Mouse (Mus musculus) erythroblast, adult 5-6 weeks (primary cell): ENCODE measurements around the gene Ssbp3. TPM values are rescaled to one million over a fixed set of nuclear protein-coding genes. Genes with fewer than 3 reads are reported as not detected.
A peak's percentile ranks its signal among the peaks of the same experiment; 100 is the strongest.

Experiments used
- ATAC-seq: replicated peaks from 2 replicates; pipeline ENCODE4 v1.8.0; 2016; ENCODE audit warnings: moderate number of reproducible peaks, mild to moderate bottlenecking, moderate TSS enrichment, inconsistent platforms; ENCODE audit not compliant: poor library complexity, low FRiP score, severe bottlenecking
- total RNA-seq, 2 experiments: library from RNA; stranded (forward) in 1 of 2; stranded (reverse) in 1 of 2; fragments of 150-400 nt in 1 of 2; fragments of 200-764, 138-1000 nt in 1 of 2; gene quantifications; 2 replicates each; pipeline versions ENCODE4 v1.2.3 to v1.2.4; 2015 to 2017; ENCODE audit warnings: low replicate concordance in 2 of 2

The Ssbp3 gene
- total RNA-seq, 2 experiments from 2014 or later = 49.8 to 55.9 TPM

DNA sequence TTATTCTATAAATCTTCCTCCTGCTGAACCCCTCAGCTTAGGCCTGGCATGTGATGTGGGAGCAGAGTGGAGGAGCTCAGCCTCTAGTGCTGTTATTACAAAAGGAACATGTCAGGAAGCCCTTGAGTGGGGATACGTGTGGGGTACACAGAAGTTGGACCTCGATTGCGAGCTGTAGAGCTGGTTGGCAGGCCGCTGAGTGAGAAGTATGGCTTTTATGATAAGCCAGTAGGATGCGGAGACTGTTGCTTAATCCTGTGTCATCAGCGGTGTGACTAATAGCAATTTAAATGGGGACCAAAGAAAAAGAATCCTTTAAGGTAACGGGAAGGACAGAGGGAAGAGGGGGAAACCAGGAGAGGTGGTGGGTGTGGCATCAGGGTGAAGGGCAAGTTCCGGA is 8.3 kb upstream of the Ssbp3 start:
- ATAC-seq = peak; percentile 47

DNA sequence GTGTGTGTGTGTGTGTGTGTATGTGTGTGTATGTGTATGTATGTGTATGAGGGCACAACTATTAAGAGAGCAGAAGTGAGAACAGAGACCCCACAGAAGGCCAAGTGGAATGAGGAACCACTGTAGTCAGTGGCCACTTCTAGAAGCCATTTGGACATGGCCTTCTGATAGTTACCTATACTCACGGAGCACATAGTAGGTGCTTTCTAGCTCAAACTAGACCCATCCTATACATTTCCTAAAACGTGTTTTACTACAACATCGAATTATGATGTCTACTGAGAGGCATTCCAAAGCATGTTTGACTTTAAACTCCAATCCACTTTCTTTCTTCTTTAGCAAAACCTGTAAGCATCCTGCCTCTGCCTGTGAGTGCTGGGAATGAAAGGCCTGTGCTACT is 4.6 kb upstream of the Ssbp3 start:
- no peak for ATAC-seq

DNA sequence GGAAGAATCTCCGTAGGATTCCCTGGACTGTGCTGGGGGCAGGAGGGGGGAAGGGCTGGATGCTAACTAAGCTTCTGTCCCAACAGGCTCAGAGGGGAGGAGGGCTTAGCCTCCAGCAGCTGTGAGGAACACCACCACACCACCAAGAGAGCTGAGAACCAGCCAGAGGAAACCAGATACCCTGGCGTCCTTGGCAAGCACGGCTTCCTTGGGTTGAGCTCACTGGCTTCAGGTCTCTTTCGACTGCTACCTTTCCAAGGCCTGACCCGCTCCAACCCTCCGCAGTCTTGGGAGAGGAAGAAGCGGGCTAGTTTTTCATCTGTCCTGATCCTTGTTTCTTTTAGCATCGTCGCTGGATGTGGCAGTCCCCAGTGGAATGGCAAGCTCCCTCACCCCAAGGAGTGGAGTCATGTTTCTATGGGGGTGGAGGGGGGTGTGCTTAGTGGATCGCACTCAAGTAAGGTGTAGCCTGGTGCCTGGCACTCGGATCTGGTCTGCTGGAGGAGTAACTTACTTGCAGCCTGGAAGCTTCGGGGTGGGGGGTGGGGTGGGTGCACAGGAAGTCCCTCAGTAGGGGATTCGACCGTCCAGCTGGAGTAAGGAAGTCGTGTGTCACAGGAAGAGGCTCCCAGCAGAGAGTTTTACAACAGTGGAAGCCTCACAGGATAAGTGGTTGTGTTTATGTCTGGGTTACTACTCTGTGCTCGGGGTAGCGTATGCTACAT is 2.6 kb upstream of the Ssbp3 start:
- no peak for ATAC-seq

DNA sequence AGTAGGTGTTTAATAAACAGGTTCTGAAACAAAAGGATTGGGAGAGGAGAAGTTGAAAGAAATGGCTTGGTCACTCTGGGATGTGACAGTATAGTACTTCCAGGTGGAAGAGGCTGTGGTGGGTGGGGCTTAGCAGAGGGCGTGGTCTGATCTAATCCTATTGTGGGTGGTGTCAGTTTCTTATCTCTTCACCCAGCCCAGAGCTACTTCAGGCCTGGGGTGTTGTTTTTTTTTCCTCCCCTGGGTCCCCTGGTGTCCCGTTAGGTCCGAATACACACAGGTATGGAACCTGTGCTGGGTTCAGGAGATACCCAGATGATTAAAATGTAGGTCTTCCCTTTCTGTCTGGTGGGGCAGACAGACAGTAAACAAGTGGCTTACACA is 2.1 kb upstream of the Ssbp3 start:
- ATAC-seq = peak; percentile 50

DNA sequence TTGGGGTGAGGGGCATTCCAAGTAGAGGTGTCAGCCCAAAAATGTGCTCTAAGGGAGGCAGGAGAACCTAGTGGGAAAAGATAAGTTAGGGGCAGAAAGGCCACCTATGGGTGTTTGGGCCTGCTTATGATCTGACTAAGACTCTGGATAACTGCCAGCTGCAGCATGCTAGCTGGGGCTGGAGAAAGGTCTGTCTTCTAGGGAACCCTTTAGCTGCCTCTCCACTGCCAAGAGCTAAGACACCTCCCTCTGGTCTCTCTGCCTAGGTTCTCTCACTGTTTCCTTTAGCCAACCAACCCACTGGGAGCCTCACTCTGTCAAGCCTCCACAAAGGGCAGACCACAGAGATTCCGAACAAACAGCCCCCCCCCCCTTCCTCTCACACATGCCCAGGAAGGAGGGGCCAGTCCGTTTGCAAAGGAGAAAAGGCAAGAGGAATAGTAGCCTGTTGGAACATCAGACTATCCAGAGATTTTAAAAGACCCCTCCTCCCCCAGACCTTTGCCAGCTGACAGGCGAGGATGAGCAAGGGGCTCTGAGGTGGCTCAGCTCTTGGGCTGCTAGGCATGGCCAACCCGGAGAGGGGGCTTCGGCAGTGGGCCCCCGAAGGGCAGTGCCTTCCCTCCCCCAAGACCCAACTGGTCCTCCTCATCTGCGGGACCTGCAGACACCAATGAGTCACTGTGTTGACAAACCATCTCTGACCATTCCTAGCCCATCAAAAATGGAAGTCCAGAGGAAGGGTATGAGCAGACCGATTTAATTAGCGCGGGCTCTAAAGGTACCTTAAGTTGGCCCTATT is 1.4 kb upstream of the Ssbp3 start:
- ATAC-seq = peak; percentile 48

DNA sequence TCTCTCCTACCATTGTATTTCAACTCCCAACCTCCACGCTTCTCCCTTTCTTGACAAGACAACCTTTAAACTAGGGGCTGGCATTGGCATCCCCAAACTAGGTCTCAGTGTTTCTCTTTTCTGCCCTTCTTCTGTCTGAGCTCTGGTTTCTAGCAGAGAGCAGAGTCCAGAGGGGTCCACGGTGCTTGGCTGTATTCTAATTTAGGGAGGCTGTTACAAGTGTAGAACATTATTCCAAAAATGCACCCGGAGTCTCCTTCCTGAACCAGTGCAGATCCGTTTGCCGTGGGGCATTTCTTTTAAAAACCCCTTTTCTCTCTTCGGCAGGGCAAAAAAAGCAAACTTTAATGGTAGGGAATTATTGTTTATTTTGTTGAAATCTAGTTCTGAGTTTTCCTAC is 704 bp upstream of the Ssbp3 start:
- no peak for ATAC-seq

DNA sequence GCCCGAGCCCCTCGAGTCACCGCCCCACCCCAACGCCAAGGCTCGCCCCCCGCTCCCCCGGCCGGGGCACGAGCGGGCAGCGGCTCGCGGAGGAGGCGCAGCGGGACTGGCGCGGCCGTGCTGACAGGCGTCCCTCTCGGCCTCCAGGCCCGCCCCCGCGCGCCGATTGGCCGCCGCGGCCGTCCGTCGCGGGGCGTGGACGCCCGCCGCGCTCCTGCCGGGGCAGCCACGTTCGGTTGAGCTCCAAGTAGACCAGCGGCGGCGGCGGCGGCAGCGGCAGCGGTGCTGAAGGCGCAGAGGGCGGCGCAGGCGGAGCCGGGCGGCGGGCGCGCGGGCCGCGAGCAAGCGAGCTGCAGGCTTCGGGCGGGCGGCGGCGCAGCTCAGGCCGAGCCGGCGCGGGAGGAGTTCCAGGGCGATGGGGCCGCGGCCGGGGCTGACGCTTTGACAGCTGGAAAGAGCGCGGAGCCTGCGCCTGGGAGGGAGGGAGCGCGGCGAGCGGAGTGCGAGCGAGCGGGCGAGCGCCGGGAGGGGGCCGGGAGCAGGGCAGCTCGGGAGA is 823 bp downstream of the Ssbp3 start:
- ATAC-seq = peak; percentile 64

DNA sequence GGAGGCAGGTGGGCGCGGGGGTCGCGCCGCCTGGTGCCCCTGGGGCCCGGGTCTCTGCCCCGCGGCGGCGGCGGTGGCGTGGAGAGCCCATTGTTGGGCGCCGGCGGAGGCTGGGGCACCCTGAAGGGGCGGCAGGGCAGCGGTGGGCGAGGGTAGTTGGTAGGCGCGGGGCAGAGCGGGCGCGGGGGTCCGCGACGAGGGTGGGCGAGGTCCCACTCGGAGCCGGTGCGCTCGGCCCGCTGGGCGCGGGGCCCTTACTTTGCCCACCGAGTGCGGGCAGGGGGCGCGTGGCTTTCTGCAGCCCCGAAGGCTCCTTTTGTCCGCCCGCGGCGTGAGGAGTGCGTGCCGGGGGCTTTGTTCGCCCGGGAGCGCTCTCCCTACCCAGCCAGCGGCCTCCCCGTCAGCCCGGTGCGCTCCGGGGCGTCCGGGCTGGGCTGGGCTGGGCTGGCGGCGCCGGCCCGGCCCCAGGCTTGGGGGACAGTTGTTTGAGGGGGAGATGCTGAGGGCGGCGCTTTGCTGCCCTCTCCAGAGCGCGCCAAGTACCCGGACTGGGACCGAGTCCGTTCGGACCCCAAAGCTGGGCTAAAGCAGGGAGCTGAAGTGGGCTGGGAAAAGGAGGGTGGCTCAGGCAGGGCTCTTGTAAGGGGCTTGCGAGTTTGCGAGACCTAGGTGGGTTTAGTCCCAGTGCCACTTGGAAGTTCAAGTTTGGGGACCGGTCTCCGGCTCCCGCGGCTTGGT is 1.6 kb downstream of the Ssbp3 start:
- no peak for ATAC-seq

DNA sequence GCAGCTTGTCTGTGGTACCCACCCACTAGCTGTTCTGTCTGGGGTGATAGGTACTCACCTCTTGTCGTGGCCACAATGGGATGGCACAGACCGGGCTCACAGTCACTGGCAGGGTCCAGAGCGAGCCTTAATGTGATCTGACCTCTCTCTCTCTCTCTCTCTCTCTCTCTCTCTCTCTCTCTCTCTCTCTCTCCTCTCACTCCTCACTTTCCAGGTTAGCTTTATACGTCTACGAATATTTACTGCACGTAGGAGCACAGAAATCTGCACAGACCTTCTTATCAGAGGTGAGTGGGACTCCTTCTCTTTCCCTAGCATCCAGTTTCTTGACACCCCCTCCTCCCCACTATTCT is 2.2 kb downstream of the Ssbp3 start:
- ATAC-seq = no peak

DNA sequence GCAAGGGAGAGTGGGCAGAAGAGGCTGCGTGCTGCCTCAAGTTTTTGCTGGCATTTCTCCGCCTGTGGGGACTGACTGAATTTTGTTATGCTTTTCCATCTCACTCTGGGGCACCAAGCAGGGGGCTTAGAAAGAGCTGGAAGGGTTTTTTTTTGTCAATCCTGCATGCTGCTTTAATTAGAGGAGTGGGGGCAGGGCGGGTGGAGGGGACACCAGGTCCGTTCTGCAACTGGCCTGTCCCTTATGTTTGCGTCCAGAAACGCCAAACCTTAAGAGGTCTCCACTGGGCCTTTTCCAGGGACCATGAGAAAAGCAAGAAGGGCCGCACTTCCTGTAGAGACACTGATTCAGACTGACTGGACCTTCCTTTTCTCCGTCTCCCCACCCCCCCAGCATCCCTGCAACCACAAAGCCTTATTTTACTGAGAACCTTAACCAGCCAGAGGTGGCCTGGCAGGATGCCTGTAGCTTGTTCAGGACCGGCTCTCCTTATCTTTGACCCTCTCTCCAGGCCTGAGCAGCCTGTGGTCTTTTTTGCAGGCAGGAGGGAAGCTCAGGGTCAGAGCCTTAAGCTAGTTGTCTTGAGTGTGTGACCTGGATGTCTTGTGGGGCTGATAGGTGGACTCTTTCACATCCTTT is 3.0 kb downstream of the Ssbp3 start:
- no peak for ATAC-seq

DNA sequence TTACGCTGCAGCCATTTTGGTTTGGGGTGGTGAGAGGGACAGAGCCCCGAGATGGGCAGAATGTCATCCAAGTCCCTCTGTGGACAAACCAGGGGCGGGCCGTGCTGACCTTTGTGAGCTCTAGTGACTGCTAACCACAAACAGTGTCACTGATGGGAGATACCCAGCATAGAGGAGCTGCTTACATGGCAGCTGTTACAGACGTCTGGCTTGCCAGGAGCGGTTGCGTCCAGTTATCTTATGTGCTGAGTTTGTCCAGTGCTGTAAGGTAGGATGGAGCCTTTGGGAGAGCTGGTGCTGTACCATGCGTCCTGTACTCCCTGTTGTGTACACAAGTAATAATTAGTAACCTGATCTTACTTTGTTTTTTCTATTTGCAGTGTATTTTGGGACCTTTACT is 4.8 kb downstream of the Ssbp3 start:
- ATAC-seq = no peak

DNA sequence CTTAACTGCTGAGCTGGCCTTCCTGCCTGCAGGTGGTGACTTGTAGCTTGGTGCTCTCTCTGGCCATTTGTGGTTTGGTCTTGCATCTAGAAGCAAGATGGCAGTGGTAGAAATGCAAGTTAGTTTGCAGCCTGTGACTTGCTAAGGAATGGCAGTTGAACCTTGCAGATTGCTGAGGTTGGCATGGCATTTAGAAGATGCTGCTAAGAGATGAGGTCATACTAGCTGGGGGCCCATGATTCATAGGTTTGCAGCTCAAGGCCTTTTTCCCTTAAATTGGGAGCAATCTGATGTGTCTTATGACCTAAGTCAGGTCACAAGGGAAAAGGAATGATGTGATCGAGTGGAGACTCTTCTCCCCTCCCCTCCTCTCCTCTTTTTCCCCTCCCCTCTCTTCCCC is 7.8 kb downstream of the Ssbp3 start:
- no peak for ATAC-seq

DNA sequence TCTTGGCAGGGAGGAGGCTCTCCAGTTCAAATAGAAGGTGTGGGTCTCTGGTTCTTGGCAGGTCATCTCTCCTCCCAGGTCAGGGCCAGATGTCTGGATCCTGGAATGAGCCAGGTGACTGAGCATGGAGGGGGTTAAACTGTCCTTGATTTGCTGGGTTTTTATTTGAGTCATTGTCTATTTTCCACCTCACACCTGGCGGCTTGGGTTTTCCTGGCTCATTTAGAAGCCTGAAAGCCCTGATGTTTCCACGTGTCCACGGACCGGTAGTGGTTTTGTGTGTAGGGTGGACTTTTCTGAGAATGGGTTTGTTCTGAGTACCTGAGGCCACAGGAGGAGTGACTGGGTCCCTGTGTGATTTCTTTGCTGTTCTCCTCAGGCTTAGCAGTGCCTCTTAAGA is 9.6 kb downstream of the Ssbp3 start:
- no peak for ATAC-seq

DNA sequence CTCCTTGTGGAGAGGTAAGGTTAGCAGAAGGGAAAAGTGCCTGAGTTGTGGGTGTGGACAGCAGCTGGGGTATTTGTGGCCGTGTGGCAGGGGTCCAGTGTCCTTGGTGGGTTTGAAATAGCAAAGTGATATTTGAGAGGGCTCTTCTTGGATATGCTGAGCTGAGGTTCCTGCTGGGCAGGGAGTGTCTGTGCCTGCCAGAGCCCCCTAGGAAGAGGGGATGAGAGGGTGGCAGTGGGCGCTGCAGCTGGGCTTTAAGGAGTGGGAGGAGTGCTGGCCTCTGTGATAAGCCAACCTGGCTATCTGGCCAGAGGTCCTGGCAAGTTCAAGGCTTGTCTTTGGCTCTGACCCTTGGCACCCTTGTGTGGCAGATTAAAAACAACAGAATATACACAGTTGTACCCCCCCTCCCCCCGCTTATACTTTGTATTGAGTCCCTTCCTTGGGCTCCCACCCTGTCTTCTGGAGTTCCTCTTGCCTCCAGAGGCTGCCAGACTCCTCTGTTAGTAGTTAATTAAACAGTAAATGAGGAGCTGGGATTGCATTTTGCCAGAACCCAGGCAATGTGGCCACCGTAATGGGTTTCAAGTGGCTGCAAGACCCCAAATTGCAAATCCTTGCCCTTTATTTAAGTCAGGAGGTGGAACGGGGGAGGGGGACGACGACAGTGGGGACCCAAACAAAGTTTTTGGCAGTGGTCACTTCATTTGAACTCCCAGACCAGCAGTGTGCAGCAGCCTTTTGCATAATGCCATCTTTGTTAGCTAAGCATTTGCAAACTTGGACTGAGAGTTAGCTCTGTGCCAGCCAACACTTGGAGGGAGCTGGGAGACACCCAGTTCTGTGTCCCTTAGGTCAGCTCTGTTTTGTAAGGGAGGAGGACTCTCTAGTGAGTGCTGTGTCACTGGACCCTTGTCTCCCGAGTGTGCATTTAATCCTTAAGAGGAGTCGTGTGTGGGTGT is 11.2 kb downstream of the Ssbp3 start:
- ATAC-seq = 0 out of 2 replicates have a peak, but pooled peaks have one; percentile 18

DNA sequence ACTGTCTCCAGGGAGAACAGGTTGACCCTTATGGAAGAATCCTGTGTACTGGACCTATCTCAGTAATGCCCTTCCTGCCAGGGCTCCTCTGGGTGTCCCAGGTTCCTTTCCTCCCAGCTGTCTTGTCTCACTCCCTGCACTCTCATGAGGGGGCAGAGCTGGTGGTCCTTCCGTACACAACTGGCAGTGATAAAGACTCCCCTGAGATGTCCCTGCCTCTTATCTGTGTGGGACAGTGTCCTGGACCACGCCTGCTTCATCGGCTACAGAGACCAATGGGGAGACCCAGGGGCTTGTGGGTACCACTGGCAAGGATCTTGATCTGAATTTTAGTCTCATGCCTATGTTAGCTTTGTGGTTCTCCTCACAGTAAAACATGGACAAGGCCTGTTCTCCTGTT is 12.4 kb downstream of the Ssbp3 start:
- peak; percentile 74 for ATAC-seq

DNA sequence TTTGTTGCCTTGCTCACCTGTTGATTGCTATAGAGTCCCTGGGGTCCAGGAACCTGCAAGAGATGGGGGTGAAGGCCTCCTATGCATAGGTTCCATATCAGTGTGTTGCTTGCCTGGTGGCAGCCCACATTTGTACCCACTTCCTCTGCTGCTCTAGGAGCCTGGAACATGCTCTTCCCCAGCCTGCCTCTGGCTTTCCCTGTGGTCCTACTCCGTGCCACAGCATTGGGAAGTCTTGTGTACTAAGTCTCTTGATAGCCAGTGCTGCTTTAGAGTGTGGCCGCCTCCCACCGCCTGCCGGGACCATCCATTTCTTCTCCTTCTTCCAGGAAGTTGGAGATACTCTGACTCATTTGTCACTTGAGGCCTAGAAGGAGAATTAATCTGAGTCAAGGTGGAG is 13.7 kb downstream of the Ssbp3 start:
- ATAC-seq = no peak

DNA sequence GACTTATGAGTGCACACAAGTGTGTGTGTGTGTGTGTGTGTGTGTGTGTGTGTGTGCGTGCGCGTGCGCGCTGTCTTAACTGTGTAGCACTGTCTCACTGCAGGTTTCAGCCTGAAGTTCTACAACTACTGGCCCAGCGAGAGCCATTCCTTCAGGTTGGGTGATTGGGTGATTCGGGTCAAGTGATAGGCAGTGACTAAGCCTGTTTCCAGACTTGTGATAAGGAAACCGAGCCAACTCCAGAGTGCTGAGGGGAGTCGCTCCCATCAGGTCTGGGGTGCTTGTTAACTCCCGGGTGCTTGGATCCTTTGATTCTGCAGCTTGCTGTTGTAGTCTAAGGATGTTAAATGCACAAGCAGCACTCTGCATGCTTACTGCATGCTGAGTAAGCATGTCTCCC is 14.4 kb downstream of the Ssbp3 start:
- ATAC-seq = peak; percentile 73

DNA sequence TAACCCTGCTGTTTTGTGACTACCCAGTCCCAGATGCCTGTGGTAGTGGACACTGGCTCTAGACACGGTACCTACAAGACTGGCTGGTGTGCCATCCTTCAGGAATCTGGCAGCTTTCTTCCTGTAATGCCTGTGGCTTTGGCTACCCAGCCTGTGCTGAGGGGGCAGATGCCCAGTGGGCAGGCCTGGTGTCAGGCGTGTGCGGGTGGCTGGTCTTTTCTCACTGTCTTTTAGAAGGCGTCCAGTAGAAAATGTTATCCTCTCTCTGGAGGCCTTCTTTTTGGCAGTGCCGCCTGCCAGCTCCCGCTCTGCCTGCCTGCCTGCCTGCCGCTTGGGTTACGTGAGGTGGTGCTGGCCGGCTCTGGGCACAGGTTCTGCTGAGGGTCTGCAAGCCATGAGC is 15.9 kb downstream of the Ssbp3 start:
- ATAC-seq = no peak

DNA sequence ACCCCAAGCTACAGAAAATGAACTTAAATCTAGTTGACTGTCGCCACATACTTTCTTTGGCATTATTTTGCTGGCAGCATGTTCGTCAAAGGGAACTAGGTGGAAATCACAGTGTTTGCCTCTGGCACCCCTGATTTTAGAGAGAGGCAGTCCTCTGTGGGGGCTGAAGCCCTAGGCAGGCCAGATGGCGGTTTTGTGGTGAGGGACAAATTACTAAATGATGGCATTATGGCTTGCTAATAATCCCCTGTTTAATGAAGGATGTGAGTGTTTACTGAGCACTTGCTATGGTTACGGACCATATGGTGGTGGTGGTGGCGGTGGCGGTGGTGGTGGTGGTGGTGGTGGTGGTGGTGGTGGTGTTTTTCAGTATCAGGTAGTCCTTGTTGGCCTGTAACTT is 16.5 kb downstream of the Ssbp3 start:
- ATAC-seq = no peak
